Mouse (Mus musculus): Measurements from ENCODE around the gene Dcps. TPM values are rescaled to one million over a fixed set of nuclear protein-coding genes. Genes with fewer than 3 reads are reported as not detected.

Gene Dcps
- polyA plus RNA-seq, 1 experiment from 2014 or later: 26.1 TPM

GRCm38 (mm10) chr9:35122551-35123266, 53.2 kb downstream of the Dcps start:
- no peak for TF ChIP-seq CTCF (IDR thresholded peaks at IDR 0.05; ENCODE audit: low read depth)
- Histone ChIP-seq H3K9me3 (ENCODE audit: control insufficient read depth) (no peaks in the 10 kb centered on the region), H3K9ac (ENCODE audit: low read depth, low read length) (no peak overlapping the region), H3K27me3 (replicated peaks; ENCODE audit: control insufficient read depth, insufficient read depth, low read length) (no peaks in the 10 kb centered on the region), H3K4me3 (ENCODE audit: low read depth, low read length) (no peak overlapping the region), H3K4me2 (replicated peaks; ENCODE audit: low read depth) (no peak overlapping the region), H3K27ac (ENCODE audit: low read depth, low read length) (peak overlapping the region; percentile 21), H3K4me1 (replicated peaks; ENCODE audit: control insufficient read depth, insufficient read depth, low read length) (peaks cover 15% of the 10 kb centered on the region), H3K36me3 (ENCODE audit: control insufficient read depth, insufficient read depth) (peaks cover 22% of the 10 kb centered on the region; the same call in 1 of the 2 replicates)
- 71% methylated on average over 5 of the region's 5 CpGs for WGBS
- ATAC-seq: 0 out of 2 replicates have a peak, but pooled peaks have one; percentile 19

- H3K9ac ChIP-seq (ENCODE audit: low read depth, low read length): no peak within 1 kb of the TSS
- WGBS: 78% methylated on average over 6 of the region's 6 CpGs
- H3K4me1 ChIP-seq (replicated peaks; ENCODE audit: control insufficient read depth, insufficient read depth, low read length): peaks cover 12% of the 10 kb centered on the region
- peak within 1 kb of the TSS; percentile 94 for H3K4me2 ChIP-seq (replicated peaks; ENCODE audit: low read depth)
- no peak for ATAC-seq
- H3K27me3 ChIP-seq (replicated peaks; ENCODE audit: control insufficient read depth, insufficient read depth, low read length): no peaks in the 10 kb centered on the region
- peaks cover 10% of the 10 kb centered on the region; the same call in 1 of the 2 replicates for H3K36me3 ChIP-seq (ENCODE audit: control insufficient read depth, insufficient read depth)
- H3K9me3 ChIP-seq (ENCODE audit: control insufficient read depth): no peaks in the 10 kb centered on the region
- no peak within 1 kb of the TSS for H3K4me3 ChIP-seq (ENCODE audit: low read depth, low read length)
- H3K27ac ChIP-seq (ENCODE audit: low read depth, low read length): 0 out of 2 replicates have a peak within 1 kb of the TSS, but pooled peaks have one; percentile 85
- TF ChIP-seq CTCF (IDR thresholded peaks at IDR 0.05; ENCODE audit: low read depth): no peak
Measured at GRCm38 (mm10) chr9:35119168-35119567, 56.7 kb downstream of the Dcps start, which contains the start of gene St3gal4. Gene St3gal4, minus strand, starts transcription at chr9:35119268.

GRCm38 (mm10) chr9:35118563-35118962, 57.3 kb downstream of the Dcps start:
- Histone ChIP-seq H3K4me1 (replicated peaks; ENCODE audit: control insufficient read depth, insufficient read depth, low read length) (peaks cover 15% of the 10 kb centered on the region), H3K36me3 (ENCODE audit: control insufficient read depth, insufficient read depth) (peaks cover 12% of the 10 kb centered on the region; the same call in 1 of the 2 replicates), H3K9ac (ENCODE audit: low read depth, low read length) (no peak overlapping the region), H3K9me3 (ENCODE audit: control insufficient read depth) (no peaks in the 10 kb centered on the region), H3K4me2 (replicated peaks; ENCODE audit: low read depth) (peak overlapping the region; percentile 94; the same call in 1 of the 2 replicates), H3K27ac (ENCODE audit: low read depth, low read length) (no peak overlapping the region), H3K27me3 (replicated peaks; ENCODE audit: control insufficient read depth, insufficient read depth, low read length) (no peaks in the 10 kb centered on the region), H3K4me3 (ENCODE audit: low read depth, low read length) (no peak overlapping the region)
- 60% methylated on average over 2 of the region's 2 CpGs for WGBS
- no peak for ATAC-seq
- TF ChIP-seq CTCF (IDR thresholded peaks at IDR 0.05; ENCODE audit: low read depth): no peak

- Histone ChIP-seq H3K4me1 (replicated peaks; ENCODE audit: control insufficient read depth, insufficient read depth, low read length) (peaks cover 11% of the 10 kb centered on the region), H3K4me2 (replicated peaks; ENCODE audit: low read depth) (peak overlapping the region; percentile 94), H3K27ac (ENCODE audit: low read depth, low read length) (peak overlapping the region; percentile 85), H3K27me3 (replicated peaks; ENCODE audit: control insufficient read depth, insufficient read depth, low read length) (no peaks in the 10 kb centered on the region), H3K9ac (ENCODE audit: low read depth, low read length) (peak overlapping the region; percentile 72), H3K36me3 (ENCODE audit: control insufficient read depth, insufficient read depth) (peaks cover 16% of the 10 kb centered on the region; the same call in 1 of the 2 replicates), H3K9me3 (ENCODE audit: control insufficient read depth) (no peaks in the 10 kb centered on the region), H3K4me3 (ENCODE audit: low read depth, low read length) (peak overlapping the region; percentile 78)
- no peak for ATAC-seq
- WGBS: 29% methylated on average over 15 of the region's 15 CpGs
- TF ChIP-seq CTCF (IDR thresholded peaks at IDR 0.05; ENCODE audit: low read depth): no peak
Measured at GRCm38 (mm10) chr9:35117384-35118295, 58.2 kb downstream of the Dcps start.

GRCm38 (mm10) chr9:35116391-35117381, 59.2 kb downstream of the Dcps start:
- Histone ChIP-seq H3K36me3 (ENCODE audit: control insufficient read depth, insufficient read depth) (peaks cover 10% of the 10 kb centered on the region; the same call in 1 of the 2 replicates), H3K27ac (ENCODE audit: low read depth, low read length) (peak overlapping the region; percentile 85), H3K4me2 (replicated peaks; ENCODE audit: low read depth) (peak overlapping the region; percentile 94), H3K4me1 (replicated peaks; ENCODE audit: control insufficient read depth, insufficient read depth, low read length) (peaks cover 7% of the 10 kb centered on the region; the same call in 1 of the 2 replicates), H3K9me3 (ENCODE audit: control insufficient read depth) (no peaks in the 10 kb centered on the region), H3K27me3 (replicated peaks; ENCODE audit: control insufficient read depth, insufficient read depth, low read length) (no peaks in the 10 kb centered on the region), H3K9ac (ENCODE audit: low read depth, low read length) (peak overlapping the region; percentile 72), H3K4me3 (ENCODE audit: low read depth, low read length) (peak overlapping the region; percentile 78)
- WGBS: 1% methylated on average over 81 of the region's 84 CpGs
- peak; percentile 78 for ATAC-seq
- peak; percentile 21; the same call in 1 of the 2 replicates for TF ChIP-seq CTCF (IDR thresholded peaks at IDR 0.05; ENCODE audit: low read depth)

Data from intestine, postnatal 0 days (tissue).